Mouse (Mus musculus) cerebellum, adult 2 months (tissue): ENCODE data around the gene Fntb. TPM values are rescaled to one million over a fixed set of nuclear protein-coding genes. Genes with fewer than 3 reads are reported as not detected.

ENCODE experiments used
- DNase-seq, 2 experiments: peaks; one replicate each; pipeline ENCODE4 v3.0.0; 2021
- H3K27ac ChIP-seq: fragments of 200-500 bp; 2 replicates; pipeline ENCODE4 v1.5.1; 2012; ENCODE audit warnings: low read length, control low read depth, inconsistent platforms; ENCODE audit not compliant: insufficient read depth
- H3K27me3 ChIP-seq: fragments of 200-500 bp; 2 replicates; pipeline ENCODE4 v1.6.1; 2012; ENCODE audit warnings: inconsistent platforms, mild to moderate bottlenecking, low read length, moderate library complexity; ENCODE audit not compliant: control insufficient read depth, insufficient read depth
- H3K4me1 ChIP-seq: fragments of 200-500 bp; 2 replicates; pipeline ENCODE4 v1.6.1; 2011; ENCODE audit warnings: low read length; ENCODE audit not compliant: control insufficient read depth, insufficient read depth
- H3K4me3 ChIP-seq: fragments of 200-500 bp; replicated peaks from 2 replicates; pipeline ENCODE3; 2011; ENCODE audit warnings: mild to moderate bottlenecking, low read depth, low read length, control low read depth; ENCODE audit not compliant: insufficient read depth
- CTCF ChIP-seq: fragments of 200-500 bp; IDR thresholded peaks from 2 replicates; pipeline ENCODE4 v1.5.1; 2011; ENCODE audit warnings: low read depth, mild to moderate bottlenecking, control low read depth, low read length, moderate library complexity, borderline replicate concordance; ENCODE audit not compliant: insufficient read depth
- POLR2A ChIP-seq: fragments of 200-500 bp; IDR thresholded peaks from 2 replicates; pipeline ENCODE4 v1.6.1; 2011; ENCODE audit warnings: low read length, control low read depth, borderline replicate concordance; ENCODE audit not compliant: insufficient read depth
- WGBS: fragments of 180-500 bp; shearing (Covaris S2); methylation state at CpG from one replicate; pipeline ENCODE4 v1.1.7; 2018; 5-methylcytosine and 5-hydroxymethylcytosine counted together
- polyA plus RNA-seq: library from polyadenylated mRNA; depleted of rRNA; stranded (reverse); fragments of >200 nt; gene quantifications from 2 replicates; pipeline ENCODE4 v1.2.3, GENCODE M21; 2012

The Fntb gene
- polyA plus RNA-seq, 1 experiment, result 55.9 TPM

- peak; percentile 85 to 89 for DNase-seq
- Histone ChIP-seq H3K27me3 (no peaks in the 10 kb centered on the region), H3K4me1 (peaks cover 48% of the 10 kb centered on the region), H3K27ac (peak overlapping the region; percentile 98), H3K4me3 (no peak overlapping the region)
- TF ChIP-seq CTCF (no peak), POLR2A (no peak)
- 12% methylated on average over 14 of the region's 14 CpGs for WGBS
These were observed 166.6 kb downstream of the Fntb start for GRCm38 (mm10) chr12:76931739-76932687.

GRCm38 (mm10) chr12:76932688-76933060, 167.3 kb downstream of the Fntb start:
- WGBS, result 26% methylated on average over 6 of the region's 6 CpGs
- DNase-seq, result no peak
- Histone ChIP-seq H3K27ac (peak overlapping the region; percentile 98), H3K4me3 (no peak overlapping the region), H3K27me3 (no peaks in the 10 kb centered on the region), H3K4me1 (peaks cover 41% of the 10 kb centered on the region)
- TF ChIP-seq POLR2A, result no peak
- TF ChIP-seq CTCF, result no peak

- 83% methylated on average over 3 of the region's 3 CpGs for WGBS
- H3K4me3 ChIP-seq, result no peak overlapping the region
- peaks cover 45% of the 10 kb centered on the region for H3K4me1 ChIP-seq
- DNase-seq, result no peak
- H3K27ac ChIP-seq, result no peak overlapping the region
- H3K27me3 ChIP-seq, result no peaks in the 10 kb centered on the region
- TF ChIP-seq CTCF (no peak), POLR2A (no peak)
These were observed 169.0 kb downstream of the Fntb start for GRCm38 (mm10) chr12:76934438-76934837.

GRCm38 (mm10) chr12:76936211-76936610, 170.8 kb downstream of the Fntb start:
- WGBS, result 23% methylated on average over 10 of the region's 10 CpGs
- peak overlapping the region; percentile 37; the same call in 1 of the 2 replicates for H3K27ac ChIP-seq

GRCm38 (mm10) chr12:76938013-76938412, 172.6 kb downstream of the Fntb start:
- WGBS, result 32% methylated on average over 6 of the region's 6 CpGs
- no peak overlapping the region for H3K27ac ChIP-seq
- peaks cover 27% of the 10 kb centered on the region for H3K4me1 ChIP-seq
- H3K27me3 ChIP-seq, result no peaks in the 10 kb centered on the region
- TF ChIP-seq CTCF (no peak), POLR2A (no peak)
- no peak for DNase-seq
- H3K4me3 ChIP-seq, result no peak overlapping the region

More at GRCm38 (mm10) chr12:76936211-76936610, 170.8 kb downstream of the Fntb start:
- no peak for TF ChIP-seq POLR2A
- no peak for TF ChIP-seq CTCF
- DNase-seq, result no peak
- Histone ChIP-seq H3K4me3 (no peak overlapping the region), H3K4me1 (peaks cover 39% of the 10 kb centered on the region), H3K27me3 (no peaks in the 10 kb centered on the region)

GRCm38 (mm10) chr12:76941524-76941923, 176.1 kb downstream of the Fntb start:
- Histone ChIP-seq H3K27ac (no peak overlapping the region), H3K27me3 (no peaks in the 10 kb centered on the region), H3K4me3 (no peak overlapping the region), H3K4me1 (peaks cover 19% of the 10 kb centered on the region)
- WGBS, result 25% methylated on average over 2 of the region's 2 CpGs
- TF ChIP-seq POLR2A (no peak), CTCF (no peak)
- DNase-seq, result no peak

- H3K4me1 ChIP-seq, result peaks cover 16% of the 10 kb centered on the region
- no peak for DNase-seq
- TF ChIP-seq CTCF (no peak), POLR2A (no peak)
- H3K4me3 ChIP-seq, result no peak overlapping the region
- no peaks in the 10 kb centered on the region for H3K27me3 ChIP-seq
- H3K27ac ChIP-seq, result no peak overlapping the region
- 74% methylated on average over 2 of the region's 2 CpGs for WGBS
These were observed 177.1 kb downstream of the Fntb start for GRCm38 (mm10) chr12:76942476-76942875.

- TF ChIP-seq CTCF (no peak), POLR2A (no peak)
- peaks cover 16% of the 10 kb centered on the region for H3K4me1 ChIP-seq
- WGBS, result 78% methylated on average over 3 of the region's 3 CpGs
- H3K4me3 ChIP-seq, result no peak overlapping the region
- no peak for DNase-seq
- H3K27me3 ChIP-seq, result no peaks in the 10 kb centered on the region
- H3K27ac ChIP-seq, result no peak overlapping the region
These were observed 177.7 kb downstream of the Fntb start for GRCm38 (mm10) chr12:76943046-76943445.
